Mouse (Mus musculus): Measurements from ENCODE around the gene Wdr24. TPM values are rescaled to one million over a fixed set of nuclear protein-coding genes. Genes with fewer than 3 reads are reported as not detected.
"Not testable (repeated sequence)": the region's sequence is repeated elsewhere in the genome, so short reads cannot be mapped to it uniquely, and the experiment has no call there.

The Wdr24 gene
- total RNA-seq, 2 experiments from 2014 or later, result 4.2 to 7.0 TPM

GRCm38 (mm10) chr17:25842509-25842908 is 19.1 kb downstream of the Wdr24 start:
- no peak for ATAC-seq (replicated peaks; ENCODE audit: low FRiP score, poor library complexity, severe bottlenecking)

- no peak for ATAC-seq (replicated peaks; ENCODE audit: low FRiP score, poor library complexity, severe bottlenecking)
These were observed 19.7 kb downstream of the Wdr24 start for GRCm38 (mm10) chr17:25843122-25843521.

GRCm38 (mm10) chr17:25843636-25844395 is 20.4 kb downstream of the Wdr24 start:
- peak; percentile 41 for ATAC-seq (replicated peaks; ENCODE audit: low FRiP score, poor library complexity, severe bottlenecking)

- peak; percentile 92 for ATAC-seq (replicated peaks; ENCODE audit: low FRiP score, poor library complexity, severe bottlenecking)
These were observed 21.0 kb downstream of the Wdr24 start, which contains the start of gene Rhot2 for GRCm38 (mm10) chr17:25844396-25844901. Gene Rhot2, minus strand, starts transcription at chr17:25844851.

- ATAC-seq (replicated peaks; ENCODE audit: low FRiP score, poor library complexity, severe bottlenecking), result no peak
These were observed 36.8 kb downstream of the Wdr24 start for GRCm38 (mm10) chr17:25860229-25860628.

- peak; percentile 94 for ATAC-seq (replicated peaks; ENCODE audit: low FRiP score, poor library complexity, severe bottlenecking)
These were observed 37.6 kb downstream of the Wdr24 start, which contains the start of gene Wdr90 for GRCm38 (mm10) chr17:25860832-25861703. Gene Wdr90, minus strand, starts transcription at chr17:25861501.

DNA sequence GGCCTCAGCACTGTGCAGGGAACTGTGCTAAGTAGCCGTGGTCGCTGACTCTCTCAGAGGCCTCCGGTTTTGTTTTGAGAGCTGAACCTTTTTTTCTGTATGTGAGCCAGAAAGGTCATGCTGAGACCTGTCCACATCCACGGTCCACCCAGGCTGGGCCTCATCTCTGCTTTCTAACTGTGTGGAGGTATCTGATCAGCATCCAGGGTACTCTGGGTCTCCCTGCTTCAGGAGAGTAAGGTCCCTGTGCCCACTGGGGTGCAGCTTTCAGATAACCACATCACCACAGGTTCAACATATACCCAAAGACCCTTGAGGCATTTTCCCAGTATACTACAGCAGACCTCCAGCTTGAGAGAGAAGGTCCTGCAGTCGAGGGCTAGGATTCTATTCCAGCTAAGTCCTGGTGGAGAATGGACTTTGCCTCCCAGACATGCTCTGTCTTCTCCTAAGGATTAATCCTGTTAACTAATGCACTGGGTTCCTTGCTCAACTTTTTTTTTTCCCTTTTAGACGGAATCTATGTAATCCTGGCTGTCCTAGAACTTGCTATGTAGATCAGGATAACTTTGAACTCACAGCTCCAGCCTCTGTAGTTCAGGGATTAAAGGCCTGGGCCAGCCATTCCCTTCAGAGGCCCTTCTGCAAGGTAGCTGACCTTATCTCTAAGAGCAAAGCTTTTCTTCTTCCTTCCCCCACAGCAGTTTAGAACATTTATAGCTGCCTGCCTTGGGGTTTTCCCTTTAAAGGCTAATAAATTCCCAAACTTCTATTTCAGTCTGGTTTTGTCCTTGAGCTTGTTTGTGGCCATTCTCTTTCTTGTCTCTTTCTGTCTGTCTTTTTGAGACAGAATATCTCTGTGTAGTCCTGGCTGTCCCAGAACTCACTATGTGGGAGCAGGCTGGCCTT is 38.5 kb downstream of the Wdr24 start:
- ATAC-seq (replicated peaks; ENCODE audit: low FRiP score, poor library complexity, severe bottlenecking), result no peak

DNA sequence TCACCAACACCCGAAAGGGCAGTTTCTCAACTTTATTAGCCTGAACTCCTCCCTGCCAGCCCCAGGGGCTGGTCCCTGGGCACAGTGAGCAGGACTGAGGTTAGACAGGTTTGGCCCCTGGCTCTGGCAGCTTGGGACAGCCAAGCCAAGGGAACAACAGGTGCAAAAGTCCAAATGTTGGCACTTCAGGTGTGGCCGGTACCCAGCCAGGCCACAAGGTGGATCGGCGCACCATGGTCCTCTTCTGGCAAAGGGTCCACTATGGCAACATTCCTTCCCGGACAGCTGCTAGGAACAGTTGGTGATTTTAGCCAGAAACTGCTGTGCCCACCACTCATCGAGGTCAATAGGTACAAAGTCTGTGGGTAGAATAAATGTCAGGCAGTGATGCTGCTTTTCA is 40.3 kb downstream of the Wdr24 start:
- ATAC-seq (replicated peaks; ENCODE audit: low FRiP score, poor library complexity, severe bottlenecking), result no peak

DNA sequence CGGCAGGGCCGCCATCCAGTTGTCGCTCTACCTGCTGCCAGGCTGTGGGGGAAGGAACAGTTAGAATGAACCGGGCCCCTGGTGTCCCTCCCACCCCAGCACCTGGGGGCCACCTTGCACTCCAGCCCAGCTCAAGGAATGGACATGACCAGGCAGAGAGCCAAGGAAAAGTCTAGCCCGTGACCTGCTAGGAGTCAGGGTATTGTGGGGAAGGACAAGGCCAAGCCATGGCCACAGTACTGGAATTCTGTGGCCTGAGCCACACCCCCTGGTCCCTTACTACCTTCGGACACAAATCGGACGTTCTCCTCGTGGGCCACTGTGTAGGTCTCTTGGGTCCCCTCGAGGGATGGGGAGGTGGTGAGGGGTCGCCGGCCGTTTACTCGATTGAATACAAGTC is 40.9 kb downstream of the Wdr24 start:
- ATAC-seq (replicated peaks; ENCODE audit: low FRiP score, poor library complexity, severe bottlenecking), result no peak

GRCm38 (mm10) chr17:25865288-25865687 is 41.9 kb downstream of the Wdr24 start:
- ATAC-seq (replicated peaks; ENCODE audit: low FRiP score, poor library complexity, severe bottlenecking), result no peak

GRCm38 (mm10) chr17:25866172-25866571 is 42.7 kb downstream of the Wdr24 start:
- ATAC-seq (replicated peaks; ENCODE audit: low FRiP score, poor library complexity, severe bottlenecking), result no peak

- no peak for ATAC-seq (replicated peaks; ENCODE audit: low FRiP score, poor library complexity, severe bottlenecking)
These were observed 44.0 kb downstream of the Wdr24 start for GRCm38 (mm10) chr17:25867509-25867835.

GRCm38 (mm10) chr17:25867836-25868600 is 44.6 kb downstream of the Wdr24 start:
- peak; percentile 61 for ATAC-seq (replicated peaks; ENCODE audit: low FRiP score, poor library complexity, severe bottlenecking)

GRCm38 (mm10) chr17:25868601-25869191 is 45.3 kb downstream of the Wdr24 start, which contains the start of gene Mcrip2:
Gene Mcrip2, minus strand, starts transcription at chr17:25868764.
- no peak for ATAC-seq (replicated peaks; ENCODE audit: low FRiP score, poor library complexity, severe bottlenecking)

- ATAC-seq (replicated peaks; ENCODE audit: low FRiP score, poor library complexity, severe bottlenecking), result no peak
These were observed 46.1 kb downstream of the Wdr24 start for GRCm38 (mm10) chr17:25869498-25869897.

DNA sequence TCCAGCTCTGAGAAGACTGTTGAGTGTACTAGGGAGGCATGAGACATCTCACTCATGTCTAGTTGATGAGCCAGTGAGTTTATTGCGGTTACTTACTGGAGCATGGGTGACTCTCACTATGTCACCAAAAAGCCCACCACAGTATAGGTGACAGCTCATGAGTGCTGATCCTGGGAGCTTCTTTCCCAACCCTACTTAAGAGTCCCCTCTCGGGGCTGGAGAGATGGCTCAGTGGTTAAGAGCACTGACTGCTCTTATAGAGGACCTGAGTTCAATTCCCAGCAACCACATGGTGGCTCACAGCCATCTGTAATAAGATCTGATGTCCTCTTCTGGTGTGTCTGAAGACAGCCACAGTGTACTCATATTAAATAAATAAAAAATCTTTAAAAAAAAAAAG is 46.5 kb downstream of the Wdr24 start:
- no peak for ATAC-seq (replicated peaks; ENCODE audit: low FRiP score, poor library complexity, severe bottlenecking)

- not testable (repeated sequence) for ATAC-seq (replicated peaks; ENCODE audit: low FRiP score, poor library complexity, severe bottlenecking)
These were observed 48.1 kb downstream of the Wdr24 start for GRCm38 (mm10) chr17:25871566-25871965.

DNA sequence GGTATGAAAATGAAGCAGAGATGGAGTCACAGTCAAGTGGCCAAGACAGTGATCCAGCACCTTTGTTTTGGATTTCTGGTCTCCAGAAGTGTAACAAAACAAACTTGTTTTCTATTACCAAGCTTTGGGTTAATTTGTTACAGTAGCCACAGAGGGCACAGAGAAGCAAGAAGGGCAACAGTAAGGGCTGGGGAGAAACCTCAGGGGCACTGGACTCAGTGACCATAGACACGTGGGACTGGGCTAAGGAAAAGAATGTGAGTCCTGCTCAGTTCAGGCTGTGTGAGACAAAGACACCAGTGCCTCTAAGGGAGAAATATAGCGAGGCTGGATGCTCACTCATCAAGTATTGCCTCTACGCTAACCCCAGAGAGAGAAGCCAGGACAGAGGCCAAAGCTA is 49.2 kb downstream of the Wdr24 start:
- ATAC-seq (replicated peaks; ENCODE audit: low FRiP score, poor library complexity, severe bottlenecking), result no peak

Measured in erythroid progenitor cell, adult 5-6 weeks (primary cell).